Mouse (Mus musculus) embryonic facial prominence, embryonic 10.5 days (tissue): ENCODE data around the gene Rap1gap2. TPM values are rescaled to one million over a fixed set of nuclear protein-coding genes. Genes with fewer than 3 reads are reported as not detected.
A peak's percentile ranks its signal among the peaks of the same experiment; 100 is the strongest.

ENCODE experiments used
- DNase-seq: peaks from one replicate; pipeline ENCODE4 v3.0.0-alpha.2; 2017; ENCODE audit warnings: low spot score
- H3K27ac ChIP-seq: fragments of 300-500 bp; sonication (generic); replicated peaks from 2 replicates; pipeline ENCODE4 v1.5.1; 2016; ENCODE audit warnings: mild to moderate bottlenecking
- H3K27me3 ChIP-seq: fragments of 300-500 bp; sonication (generic); replicated peaks from 2 replicates; pipeline ENCODE4 v1.6.1; 2016; ENCODE audit warnings: low read depth, mild to moderate bottlenecking; ENCODE audit not compliant: poor library complexity, severe bottlenecking
- H3K36me3 ChIP-seq: fragments of 300-500 bp; sonication (generic); replicated peaks from 2 replicates; pipeline ENCODE4 v1.6.1; 2016; ENCODE audit warnings: mild to moderate bottlenecking, moderate library complexity
- H3K4me1 ChIP-seq: fragments of 300-500 bp; sonication (generic); 2 replicates; pipeline ENCODE4 v1.6.1; 2016
- H3K4me3 ChIP-seq: fragments of 300-500 bp; sonication (generic); 2 replicates; pipeline ENCODE4 v1.5.1; 2016; ENCODE audit warnings: mild to moderate bottlenecking, moderate library complexity
- H3K9me3 ChIP-seq: fragments of 300-500 bp; sonication (generic); 2 replicates; pipeline ENCODE4 v1.6.1; 2016; ENCODE audit warnings: mild to moderate bottlenecking
- WGBS: fragments of 180-500 bp; shearing (Covaris S2); methylation state at CpG from one replicate; pipeline ENCODE4 v1.1.7; 2016; 5-methylcytosine and 5-hydroxymethylcytosine counted together
- polyA plus RNA-seq: library from polyadenylated mRNA; unstranded; fragments of >200 nt; fragmentation: Nextera tagmentation; extraction: Ambion mirVana; gene quantifications from 2 replicates; pipeline ENCODE4 v1.2.1, GENCODE M21; 2016

Rap1gap2 gene
- polyA plus RNA-seq, 1 experiment from 2014 or later, result 1.9 TPM

GRCm38 (mm10) chr11:74638791-74639411, 28.2 kb upstream of the Rap1gap2 start:
- WGBS, result 9% methylated on average over 9 of the region's 9 CpGs
- peaks cover 48% of the 10 kb centered on the region for H3K27me3 ChIP-seq
- H3K27ac ChIP-seq, result peak overlapping the region; percentile 88
- no peaks in the 10 kb centered on the region for H3K9me3 ChIP-seq
- peak overlapping the region; percentile 87 for H3K4me3 ChIP-seq
- H3K36me3 ChIP-seq, result no peaks in the 10 kb centered on the region
- DNase-seq, result no peak
- H3K4me1 ChIP-seq, result peaks cover 20% of the 10 kb centered on the region

- Histone ChIP-seq H3K36me3 (no peaks in the 10 kb centered on the region), H3K27me3 (peaks cover 48% of the 10 kb centered on the region), H3K4me1 (peaks cover 20% of the 10 kb centered on the region), H3K27ac (peak overlapping the region; percentile 88), H3K9me3 (no peaks in the 10 kb centered on the region), H3K4me3 (peak overlapping the region; percentile 87)
- DNase-seq, result peak; percentile 84
- under 1% methylated on average over 86 of the region's 86 CpGs for WGBS
Observed at GRCm38 (mm10) chr11:74637971-74638790, 27.5 kb upstream of the Rap1gap2 start.

- peaks cover 48% of the 10 kb centered on the region for H3K27me3 ChIP-seq
Observed at GRCm38 (mm10) chr11:74637486-74637885, 26.8 kb upstream of the Rap1gap2 start.

DNA sequence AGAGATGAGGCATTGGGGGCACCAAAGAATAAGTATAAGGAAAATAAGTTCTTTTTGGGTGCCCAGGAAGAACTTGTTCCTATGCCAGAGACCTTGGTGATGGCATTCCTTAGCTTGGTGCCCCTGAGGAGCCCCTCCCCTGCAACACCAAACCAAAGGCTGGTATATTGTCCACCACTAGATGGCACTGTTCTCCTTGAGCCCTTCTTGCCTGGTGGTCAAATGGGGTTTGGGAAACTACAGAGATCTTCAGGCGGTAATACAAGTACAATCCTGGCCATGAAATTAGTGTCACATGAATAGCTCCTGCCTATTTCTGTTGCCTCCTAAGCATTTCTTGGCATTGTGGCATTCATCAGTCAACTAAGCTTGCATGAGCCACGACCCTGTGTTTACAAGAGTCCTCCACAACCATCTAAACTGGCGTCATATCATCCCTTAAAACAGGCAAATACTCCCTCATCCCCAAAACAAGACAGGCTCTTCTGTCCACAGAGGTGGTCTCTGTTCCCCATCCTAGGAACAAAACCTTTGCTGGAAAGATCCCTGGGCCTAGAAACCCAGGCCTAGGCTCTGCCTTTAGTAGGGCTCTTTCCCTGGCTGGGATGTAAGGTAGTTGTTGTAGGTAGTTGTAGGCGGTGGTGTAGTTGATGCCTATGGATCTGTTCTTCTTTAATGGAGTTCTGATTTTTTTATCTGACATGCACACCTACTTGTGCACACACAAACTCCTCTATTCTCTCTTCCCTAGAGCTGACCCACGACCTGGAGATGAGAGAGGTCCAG, 24.0 kb upstream of the Rap1gap2 start:
- 66% methylated on average over 5 of the region's 5 CpGs for WGBS
- Histone ChIP-seq H3K27ac (no peak overlapping the region), H3K9me3 (no peaks in the 10 kb centered on the region), H3K36me3 (no peaks in the 10 kb centered on the region), H3K4me1 (peaks cover 20% of the 10 kb centered on the region), H3K27me3 (peaks cover 32% of the 10 kb centered on the region), H3K4me3 (no peak overlapping the region)
- DNase-seq, result peak; percentile 75

More at GRCm38 (mm10) chr11:74637486-74637885, 26.8 kb upstream of the Rap1gap2 start:
- Histone ChIP-seq H3K4me3 (peak overlapping the region; percentile 87), H3K4me1 (peaks cover 20% of the 10 kb centered on the region), H3K27ac (peak overlapping the region; percentile 88; the same call in 1 of the 2 replicates), H3K36me3 (no peaks in the 10 kb centered on the region), H3K9me3 (no peaks in the 10 kb centered on the region)
- peak; percentile 17 for DNase-seq
- WGBS, result 21% methylated on average over 8 of the region's 8 CpGs

DNA sequence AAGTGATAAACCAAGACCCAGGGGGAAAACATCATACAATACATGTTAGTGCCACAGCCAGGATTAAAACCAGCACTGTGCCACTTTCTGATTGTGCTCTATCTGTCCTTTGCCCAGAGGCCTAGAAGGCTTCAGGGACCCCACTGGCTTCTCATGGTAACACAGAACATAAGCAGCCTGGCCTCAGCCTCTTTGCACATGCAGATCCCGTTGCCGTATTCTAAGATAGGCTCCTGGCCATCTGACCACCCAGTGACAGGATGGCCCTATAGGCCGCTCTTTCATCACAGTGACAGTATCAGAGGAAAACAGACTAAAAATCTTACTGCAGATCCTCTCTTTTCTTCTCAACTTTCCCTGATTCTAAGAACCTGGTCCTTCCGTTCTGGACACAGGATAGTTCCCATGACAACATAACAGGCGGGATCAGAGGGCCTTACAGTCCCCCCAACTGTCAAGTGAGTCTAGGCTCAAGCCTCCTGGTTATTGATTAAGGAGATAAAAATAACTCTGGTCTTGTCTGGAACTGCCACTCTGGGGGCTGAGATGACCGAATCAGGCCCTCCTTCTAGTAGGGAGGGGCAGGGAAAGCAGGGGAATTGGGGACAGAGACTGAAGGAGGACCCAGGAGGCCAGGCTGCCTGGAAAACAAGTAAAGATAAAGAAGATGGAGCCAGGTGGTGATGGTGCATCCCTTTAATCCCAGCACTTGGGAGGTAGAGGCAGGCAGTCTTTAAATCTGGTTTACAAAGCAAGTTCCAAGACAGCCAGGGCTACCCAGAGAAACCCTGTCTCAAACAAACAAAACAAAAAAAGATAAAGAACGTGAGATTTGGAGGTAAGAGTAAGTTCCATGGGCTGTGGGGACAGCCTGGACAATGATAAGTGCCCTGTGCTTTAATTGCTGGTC, 21.4 kb upstream of the Rap1gap2 start:
- Histone ChIP-seq H3K27me3 (peaks cover 16% of the 10 kb centered on the region), H3K4me1 (peaks cover under 1% of the 10 kb centered on the region; the same call in 1 of the 2 replicates), H3K4me3 (no peak overlapping the region), H3K27ac (no peak overlapping the region), H3K36me3 (no peaks in the 10 kb centered on the region), H3K9me3 (no peaks in the 10 kb centered on the region)
- DNase-seq, result no peak
- WGBS, result 77% methylated on average over 7 of the region's 7 CpGs

GRCm38 (mm10) chr11:74627481-74627880, 16.8 kb upstream of the Rap1gap2 start:
- no peaks in the 10 kb centered on the region for H3K9me3 ChIP-seq
- peaks cover 1% of the 10 kb centered on the region; the same call in 1 of the 2 replicates for H3K27me3 ChIP-seq
- no peaks in the 10 kb centered on the region for H3K36me3 ChIP-seq
- no peak overlapping the region for H3K4me3 ChIP-seq
- no peak for DNase-seq
- H3K27ac ChIP-seq, result no peak overlapping the region
- 80% methylated on average over 3 of the region's 3 CpGs for WGBS
- H3K4me1 ChIP-seq, result no peaks in the 10 kb centered on the region

GRCm38 (mm10) chr11:74625333-74625732, 14.6 kb upstream of the Rap1gap2 start:
- H3K4me3 ChIP-seq, result no peak overlapping the region
- DNase-seq, result no peak
- H3K27me3 ChIP-seq, result peaks cover 21% of the 10 kb centered on the region
- H3K36me3 ChIP-seq, result no peaks in the 10 kb centered on the region
- no peak overlapping the region for H3K27ac ChIP-seq
- no peaks in the 10 kb centered on the region for H3K9me3 ChIP-seq
- H3K4me1 ChIP-seq, result no peaks in the 10 kb centered on the region

DNA sequence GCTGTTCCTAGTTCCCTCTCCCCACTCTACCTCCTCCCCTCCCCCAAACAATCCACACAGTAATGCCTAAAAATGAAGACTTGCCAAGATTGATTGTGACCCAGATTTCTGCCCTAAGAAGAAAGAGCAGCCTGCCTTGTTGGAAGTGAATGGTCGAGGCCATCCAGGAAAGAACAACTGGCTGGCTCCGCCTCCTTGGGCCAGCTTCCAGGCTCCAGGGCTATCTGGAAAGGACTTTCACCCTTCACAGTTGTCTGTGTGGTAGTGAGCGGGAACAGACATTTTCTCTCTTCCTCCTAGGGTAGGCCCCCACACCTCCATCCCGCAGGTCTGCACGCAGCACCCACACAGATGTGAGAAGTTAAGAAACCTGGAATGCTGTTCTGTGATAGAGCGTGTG, 13.0 kb upstream of the Rap1gap2 start:
- Histone ChIP-seq H3K4me3 (no peak overlapping the region), H3K36me3 (no peaks in the 10 kb centered on the region), H3K27ac (no peak overlapping the region), H3K9me3 (no peaks in the 10 kb centered on the region), H3K4me1 (peaks cover 9% of the 10 kb centered on the region), H3K27me3 (peaks cover 37% of the 10 kb centered on the region)
- no peak for DNase-seq
- 80% methylated on average over 6 of the region's 6 CpGs for WGBS

- Histone ChIP-seq H3K4me3 (no peak overlapping the region), H3K27ac (no peak overlapping the region), H3K27me3 (peaks cover 50% of the 10 kb centered on the region), H3K9me3 (no peaks in the 10 kb centered on the region), H3K4me1 (peaks cover 9% of the 10 kb centered on the region), H3K36me3 (no peaks in the 10 kb centered on the region)
- 78% methylated on average over 8 of the region's 8 CpGs for WGBS
- no peak for DNase-seq
Observed at GRCm38 (mm10) chr11:74621974-74622669, 11.4 kb upstream of the Rap1gap2 start.

- Histone ChIP-seq H3K36me3 (no peaks in the 10 kb centered on the region), H3K4me1 (peaks cover 9% of the 10 kb centered on the region), H3K9me3 (no peaks in the 10 kb centered on the region), H3K27ac (peak overlapping the region; percentile 35; the same call in 1 of the 2 replicates), H3K4me3 (peak overlapping the region; percentile 56), H3K27me3 (peaks cover 55% of the 10 kb centered on the region)
- DNase-seq, result no peak
- 3% methylated on average over 16 of the region's 16 CpGs for WGBS
Observed at GRCm38 (mm10) chr11:74619956-74620300, 9.2 kb upstream of the Rap1gap2 start.

- peak; percentile 93 for DNase-seq
- Histone ChIP-seq H3K27me3 (peaks cover 55% of the 10 kb centered on the region), H3K4me1 (peaks cover 9% of the 10 kb centered on the region), H3K9me3 (no peaks in the 10 kb centered on the region), H3K4me3 (peak within 1 kb of the TSS; percentile 56), H3K27ac (peak within 1 kb of the TSS; percentile 35; the same call in 1 of the 2 replicates), H3K36me3 (no peaks in the 10 kb centered on the region)
- WGBS, result under 1% methylated on average over 63 of the region's 63 CpGs
Observed at GRCm38 (mm10) chr11:74619201-74619955, 8.7 kb upstream of the Rap1gap2 start, which contains the start of gene Ccdc92b. Gene Ccdc92b (plus strand): TSS chr11:74619605.
